Mouse (Mus musculus) liver, adult 10 weeks (tissue): ENCODE measurements around the gene Nrsn2. TPM values are rescaled to one million over a fixed set of nuclear protein-coding genes. Genes with fewer than 3 reads are reported as not detected.

Source experiments
- polyA plus RNA-seq: library from polyadenylated mRNA; stranded (reverse); fragments of 350-450 nt; fragmentation: Illumina TruSeq; extraction: RNeasy Lipid Tissue Mini Kit (QIAGEN cat#74804); gene quantifications from one replicate; pipeline ENCODE4 v1.2.3, GENCODE M21; 2014; ENCODE audit warnings: low read depth, low replicate concordance

Nrsn2 gene
- not detected for polyA plus RNA-seq

GRCm38 (mm10) chr2:152376345-152376741, at the start of gene Nrsn2:
Gene Nrsn2, minus strand, starts transcription at chr2:152376638.

GRCm38 (mm10) chr2:152415287-152415686, 38.8 kb upstream of the Nrsn2 start, which contains the start of gene 6820408C15Rik:
Gene 6820408C15Rik, plus strand, starts transcription at chr2:152415587.

GRCm38 (mm10) chr2:152414591-152415165, 38.2 kb upstream of the Nrsn2 start, which contains the start of gene Zcchc3:
Gene Zcchc3, minus strand, starts transcription at chr2:152415027.

GRCm38 (mm10) chr2:152397680-152398435, 21.4 kb upstream of the Nrsn2 start, which contains the start of gene Sox12:
Gene Sox12, minus strand, starts transcription at chr2:152398063.

GRCm38 (mm10) chr2:152343329-152344213, 32.9 kb downstream of the Nrsn2 start, which contains the start of gene Trib3:
Gene Trib3, minus strand, starts transcription at chr2:152344032.

GRCm38 (mm10) chr2:152332101-152332825, 44.2 kb downstream of the Nrsn2 start, which contains the start of gene Rbck1:
Gene Rbck1, minus strand, starts transcription at chr2:152332653.

Other genes with a start within 250 kb of the Nrsn2 start
- gene Tcf15, start 233.1 kb downstream of the Nrsn2 start, polyA plus RNA-seq: not detected
- gene Csnk2a1, start 149.8 kb downstream of the Nrsn2 start, polyA plus RNA-seq: 111 TPM
- 12.4 TPM for gene Tbc1d20, start 82.8 kb downstream of the Nrsn2 start, polyA plus RNA-seq
- 1.8 TPM for gene Rbck1, start 44.0 kb downstream of the Nrsn2 start, polyA plus RNA-seq
- 0.61 TPM for gene Trib3, start 32.6 kb downstream of the Nrsn2 start, polyA plus RNA-seq
- 0.34 TPM for gene Sox12, start 21.4 kb upstream of the Nrsn2 start, polyA plus RNA-seq
- gene Zcchc3, start 38.4 kb upstream of the Nrsn2 start, polyA plus RNA-seq: 0.19 TPM
- not detected for gene 6820408C15Rik, start 38.9 kb upstream of the Nrsn2 start, polyA plus RNA-seq
- gene Defb23, start 88.0 kb upstream of the Nrsn2 start, polyA plus RNA-seq: not detected
- not detected for gene Defb20, start 100.4 kb upstream of the Nrsn2 start, polyA plus RNA-seq
- gene Defb22, start 113.5 kb upstream of the Nrsn2 start, polyA plus RNA-seq: not detected
- gene Defb26, start 135.1 kb upstream of the Nrsn2 start, polyA plus RNA-seq: not detected
- gene Defb28, start 141.6 kb upstream of the Nrsn2 start, polyA plus RNA-seq: not detected
- gene Defb29, start 163.5 kb upstream of the Nrsn2 start, polyA plus RNA-seq: not detected
- gene Gm17416, start 192.7 kb upstream of the Nrsn2 start, polyA plus RNA-seq: not detected
- not detected for gene Defb21, start 196.1 kb upstream of the Nrsn2 start, polyA plus RNA-seq
- gene Defb19, start 203.7 kb upstream of the Nrsn2 start, polyA plus RNA-seq: not detected
- gene Defb45, start 222.8 kb upstream of the Nrsn2 start, polyA plus RNA-seq: not detected
- not detected for gene Defb36, start 227.7 kb upstream of the Nrsn2 start, polyA plus RNA-seq
- not detected for gene Defb25, start 246.4 kb upstream of the Nrsn2 start, polyA plus RNA-seq